Mouse (Mus musculus) liver, adult 2 months (tissue): ENCODE results near the gene Tgfbr3. TPM values are rescaled to one million over a fixed set of nuclear protein-coding genes. Genes with fewer than 3 reads are reported as not detected.

ENCODE experiments used
- DNase-seq: peaks from one replicate; pipeline ENCODE4 v3.0.0-alpha.2; 2011; ENCODE audit warnings: low read depth, low spot score; ENCODE audit errors: extremely low read depth
- H3K27ac ChIP-seq: fragments of 200-500 bp; replicated peaks from 2 replicates; pipeline ENCODE4 v1.5.1; 2012; ENCODE audit warnings: low read depth, mild to moderate bottlenecking, control low read depth, inconsistent platforms, low read length; ENCODE audit not compliant: insufficient read depth
- H3K27me3 ChIP-seq: fragments of 200-500 bp; 2 replicates; pipeline ENCODE4 v1.6.1; 2012; ENCODE audit warnings: mild to moderate bottlenecking, moderate library complexity, low read length, inconsistent platforms; ENCODE audit not compliant: control insufficient read depth, insufficient read depth
- H3K36me3 ChIP-seq: fragments of 200-500 bp; 2 replicates; pipeline ENCODE4 v1.6.1; 2012; ENCODE audit warnings: low read length, inconsistent platforms; ENCODE audit not compliant: control insufficient read depth, insufficient read depth
- H3K4me1 ChIP-seq: fragments of 200-500 bp; 2 replicates; pipeline ENCODE4 v1.6.1; 2011; ENCODE audit warnings: low read length; ENCODE audit not compliant: control insufficient read depth, insufficient read depth
- H3K4me3 ChIP-seq: fragments of 200-500 bp; 2 replicates; pipeline ENCODE4 v1.5.1; 2011; ENCODE audit warnings: low read depth, mild to moderate bottlenecking, control low read depth, low read length, moderate library complexity; ENCODE audit not compliant: insufficient read depth
- H3K79me2 ChIP-seq: fragments of 200-500 bp; 2 replicates; pipeline ENCODE4 v1.6.1; 2012; ENCODE audit warnings: inconsistent platforms, mild to moderate bottlenecking, low read length, moderate library complexity; ENCODE audit not compliant: control insufficient read depth, insufficient read depth
- H3K9ac ChIP-seq: fragments of 200-500 bp; 2 replicates; pipeline ENCODE4 v1.6.1; 2012; ENCODE audit warnings: low read depth, mild to moderate bottlenecking, control low read depth, inconsistent platforms, low read length
- CTCF ChIP-seq: fragments of 200-500 bp; IDR thresholded peaks from 2 replicates; pipeline ENCODE4 v1.5.1; 2011; ENCODE audit warnings: low read depth, low read length, control low read depth
- POLR2A ChIP-seq: fragments of 200-500 bp; IDR thresholded peaks from 2 replicates; pipeline ENCODE4 v1.6.1; 2011; ENCODE audit warnings: low read length, control low read depth; ENCODE audit not compliant: insufficient read depth; ENCODE audit errors: extremely low read depth
- WGBS: fragments of 180-500 bp; shearing (Covaris S2); methylation state at CpG from one replicate; pipeline ENCODE4 v1.1.7; 2018; 5-methylcytosine and 5-hydroxymethylcytosine counted together
- polyA plus RNA-seq: library from polyadenylated mRNA; depleted of rRNA; stranded (reverse); fragments of >200 nt; gene quantifications from 2 replicates; pipeline ENCODE4 v1.2.3, GENCODE M21; 2012; rRNA removed
- total RNA-seq: library from RNA; depleted of rRNA; stranded (reverse); fragments of >200 nt; gene quantifications from 2 replicates; pipeline ENCODE4 v1.2.3, GENCODE M21; 2014; rRNA removed

Gene Tgfbr3
- total and polyA plus RNA-seq, 2 experiments: 4.0 to 6.6 TPM

- H3K27me3 ChIP-seq: no peaks in the 10 kb centered on the region
- H3K79me2 ChIP-seq: no peaks in the 10 kb centered on the region
- H3K4me1 ChIP-seq: no peaks in the 10 kb centered on the region
- WGBS: 63% methylated on average over 7 of the region's 7 CpGs
- no peak overlapping the region for H3K27ac ChIP-seq
- H3K4me3 ChIP-seq: no peak overlapping the region
- no peak for DNase-seq
- no peaks in the 10 kb centered on the region for H3K36me3 ChIP-seq
- TF ChIP-seq CTCF (no peak), POLR2A (no peak)
- no peak overlapping the region for H3K9ac ChIP-seq
These were observed 221.9 kb downstream of the Tgfbr3 start for GRCm38 (mm10) chr5:107067531-107067930.

- WGBS: 87% methylated on average over 5 of the region's 5 CpGs
- H3K27ac ChIP-seq: no peak overlapping the region
These were observed 224.5 kb downstream of the Tgfbr3 start for GRCm38 (mm10) chr5:107064922-107065321.

GRCm38 (mm10) chr5:107062229-107062852 is 227.1 kb downstream of the Tgfbr3 start:
- Histone ChIP-seq H3K27ac (no peak overlapping the region), H3K4me1 (no peaks in the 10 kb centered on the region), H3K36me3 (no peaks in the 10 kb centered on the region), H3K9ac (no peak overlapping the region), H3K4me3 (no peak overlapping the region), H3K27me3 (no peaks in the 10 kb centered on the region), H3K79me2 (no peaks in the 10 kb centered on the region)
- 83% methylated on average over 12 of the region's 12 CpGs for WGBS
- DNase-seq: no peak
- TF ChIP-seq POLR2A: no peak
- TF ChIP-seq CTCF: no peak

More at GRCm38 (mm10) chr5:107064922-107065321, 224.5 kb downstream of the Tgfbr3 start:
- no peak for DNase-seq
- Histone ChIP-seq H3K4me3 (no peak overlapping the region), H3K9ac (no peak overlapping the region), H3K36me3 (no peaks in the 10 kb centered on the region), H3K27me3 (no peaks in the 10 kb centered on the region), H3K79me2 (no peaks in the 10 kb centered on the region), H3K4me1 (no peaks in the 10 kb centered on the region)
- TF ChIP-seq POLR2A: no peak
- no peak for TF ChIP-seq CTCF

DNA sequence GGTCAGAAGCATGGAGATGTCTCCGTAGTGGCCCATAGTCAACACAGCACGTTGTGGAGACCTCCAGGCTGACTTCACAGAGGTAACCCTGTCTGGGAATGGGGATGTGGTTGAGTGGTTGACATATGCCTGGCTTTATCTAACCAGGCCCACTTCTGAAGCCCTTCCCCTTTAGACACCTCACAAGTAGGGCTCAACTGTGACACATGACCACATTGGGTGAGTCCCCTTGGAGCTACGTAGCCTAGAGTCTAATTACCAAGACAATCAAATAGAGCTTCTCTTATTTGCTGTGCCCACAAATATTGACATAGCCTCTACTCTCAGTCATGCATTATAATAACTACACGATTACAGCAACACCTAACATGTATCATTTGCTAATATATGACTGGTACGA is 229.9 kb downstream of the Tgfbr3 start:
- TF ChIP-seq POLR2A: no peak
- TF ChIP-seq CTCF: no peak

DNA sequence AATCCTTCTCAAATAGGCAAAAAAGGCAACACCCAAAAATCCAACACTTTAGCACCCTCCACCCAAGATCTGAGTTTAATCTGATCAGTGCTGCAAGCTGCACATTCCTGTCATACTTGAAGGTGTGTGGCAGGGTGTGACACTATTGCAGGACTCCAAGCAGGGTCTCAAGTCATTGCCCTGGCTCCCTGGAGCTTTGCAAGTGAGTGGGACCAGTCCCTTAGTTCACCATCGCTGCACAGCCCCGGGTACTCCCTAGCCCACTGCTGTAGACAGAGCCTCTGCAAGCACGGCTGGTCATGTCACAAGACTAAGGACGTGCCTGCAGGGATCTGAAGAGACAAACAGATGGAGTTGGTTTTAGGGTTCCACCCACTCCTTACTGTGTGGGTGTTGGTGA is 230.8 kb downstream of the Tgfbr3 start:
- H3K79me2 ChIP-seq: no peaks in the 10 kb centered on the region
- WGBS: 83% methylated on average over 4 of the region's 4 CpGs

More for the DNA sequence above, 229.9 kb downstream of the Tgfbr3 start:
- Histone ChIP-seq H3K27ac (no peak overlapping the region), H3K36me3 (no peaks in the 10 kb centered on the region), H3K9ac (no peak overlapping the region), H3K79me2 (no peaks in the 10 kb centered on the region), H3K27me3 (no peaks in the 10 kb centered on the region), H3K4me1 (no peaks in the 10 kb centered on the region), H3K4me3 (no peak overlapping the region)
- 88% methylated on average over 5 of the region's 5 CpGs for WGBS
- DNase-seq: no peak

More for the DNA sequence above, 230.8 kb downstream of the Tgfbr3 start:
- Histone ChIP-seq H3K27ac (no peak overlapping the region), H3K9ac (no peak overlapping the region), H3K36me3 (no peaks in the 10 kb centered on the region), H3K4me1 (no peaks in the 10 kb centered on the region), H3K27me3 (no peaks in the 10 kb centered on the region), H3K4me3 (no peak overlapping the region)
- no peak for DNase-seq
- no peak for TF ChIP-seq CTCF
- no peak for TF ChIP-seq POLR2A

Other genes starting within 250 kb of the Tgfbr3 start
- 1.8 and 1.9 TPM in 2 replicates for gene Brdt, start 41.5 kb upstream of the Tgfbr3 start, total RNA-seq
- gene Brdt, start 41.5 kb upstream of the Tgfbr3 start, polyA plus RNA-seq: 0.81 and 0.83 TPM in 2 replicates
- gene Ephx4, start 113.1 kb upstream of the Tgfbr3 start, total RNA-seq: 0.65 TPM in 1 of 2 replicates, not detected in the other
- gene Ephx4, start 113.1 kb upstream of the Tgfbr3 start, polyA plus RNA-seq: not detected in 2 replicates
- gene Lpcat2b, start 141.9 kb upstream of the Tgfbr3 start, total RNA-seq: not detected in 2 replicates
- gene Lpcat2b, start 141.9 kb upstream of the Tgfbr3 start, polyA plus RNA-seq: not detected in 2 replicates
- gene Btbd8, start 148.4 kb upstream of the Tgfbr3 start, total RNA-seq: 2.1 and 3.4 TPM in 2 replicates
- 0.33 and 0.37 TPM in 2 replicates for gene Btbd8, start 148.4 kb upstream of the Tgfbr3 start, polyA plus RNA-seq
- gene Gm42669, start 218.0 kb upstream of the Tgfbr3 start, total RNA-seq: 0.18 and 0.34 TPM in 2 replicates
- 0.04 TPM in 1 of 2 replicates, not detected in the other for gene Gm42669, start 218.0 kb upstream of the Tgfbr3 start, polyA plus RNA-seq
- gene 1700028K03Rik, start 245.1 kb upstream of the Tgfbr3 start, total RNA-seq: 0.07 and 0.18 TPM in 2 replicates
- gene 1700028K03Rik, start 245.1 kb upstream of the Tgfbr3 start, polyA plus RNA-seq: not detected in 2 replicates